Mouse (Mus musculus): ENCODE data around the gene Mfsd4a. TPM values are rescaled to one million over a fixed set of nuclear protein-coding genes. Genes with fewer than 3 reads are reported as not detected.

The Mfsd4a gene
- polyA plus RNA-seq, 1 experiment from 2014 or later, result 8.7 TPM

GRCm38 (mm10) chr1:132075576-132075975, 7.7 kb upstream of the Mfsd4a start:
- no peak for ATAC-seq (ENCODE audit: low FRiP score)
- Histone ChIP-seq H3K4me2 (no peak overlapping the region), H3K4me3 (ENCODE audit: low read depth, low read length) (no peak overlapping the region), H3K9ac (ENCODE audit: low read length) (no peak overlapping the region), H3K36me3 (ENCODE audit: control insufficient read depth, insufficient read depth, low read length) (no peaks in the 10 kb centered on the region), H3K27me3 (ENCODE audit: control insufficient read depth, insufficient read depth, low read length) (no peaks in the 10 kb centered on the region), H3K9me3 (ENCODE audit: control insufficient read depth, low read length) (no peaks in the 10 kb centered on the region), H3K27ac (ENCODE audit: low read depth, low read length) (no peak overlapping the region), H3K4me1 (ENCODE audit: control insufficient read depth, insufficient read depth, low read length) (no peaks in the 10 kb centered on the region)
- DNase-seq (ENCODE audit: low spot score, missing footprints), result no peak
- 88% methylated on average over 10 of the region's 10 CpGs for WGBS

GRCm38 (mm10) chr1:132070659-132071058, 2.8 kb upstream of the Mfsd4a start:
- WGBS, result 85% methylated on average over 3 of the region's 3 CpGs
- peaks cover 28% of the 10 kb centered on the region for H3K27me3 ChIP-seq (ENCODE audit: control insufficient read depth, insufficient read depth, low read length)
- DNase-seq (ENCODE audit: low spot score, missing footprints) (peak; percentile 64), ATAC-seq (ENCODE audit: low FRiP score) (no peak)
- no peak overlapping the region for H3K27ac ChIP-seq (ENCODE audit: low read depth, low read length)
- H3K9me3 ChIP-seq (ENCODE audit: control insufficient read depth, low read length), result no peaks in the 10 kb centered on the region
- no peak overlapping the region for H3K4me3 ChIP-seq (ENCODE audit: low read depth, low read length)
- H3K36me3 ChIP-seq (ENCODE audit: control insufficient read depth, insufficient read depth, low read length), result no peaks in the 10 kb centered on the region
- no peak overlapping the region for H3K9ac ChIP-seq (ENCODE audit: low read length)
- H3K4me1 ChIP-seq (ENCODE audit: control insufficient read depth, insufficient read depth, low read length), result peaks cover 8% of the 10 kb centered on the region
- H3K4me2 ChIP-seq, result no peak overlapping the region

- Histone ChIP-seq H3K4me1 (ENCODE audit: control insufficient read depth, insufficient read depth, low read length) (peaks cover 8% of the 10 kb centered on the region), H3K27me3 (ENCODE audit: control insufficient read depth, insufficient read depth, low read length) (peaks cover 28% of the 10 kb centered on the region), H3K36me3 (ENCODE audit: control insufficient read depth, insufficient read depth, low read length) (no peaks in the 10 kb centered on the region), H3K4me2 (no peak overlapping the region), H3K9me3 (ENCODE audit: control insufficient read depth, low read length) (no peaks in the 10 kb centered on the region), H3K27ac (ENCODE audit: low read depth, low read length) (no peak overlapping the region), H3K4me3 (ENCODE audit: low read depth, low read length) (no peak overlapping the region), H3K9ac (ENCODE audit: low read length) (no peak overlapping the region)
- ATAC-seq (ENCODE audit: low FRiP score) (no peak), DNase-seq (ENCODE audit: low spot score, missing footprints) (peak; percentile 47)
- 89% methylated on average over 8 of the region's 8 CpGs for WGBS
Observed at GRCm38 (mm10) chr1:132069436-132069835, 1.6 kb upstream of the Mfsd4a start.

GRCm38 (mm10) chr1:132065475-132066172, 2.2 kb downstream of the Mfsd4a start:
- H3K27me3 ChIP-seq (ENCODE audit: control insufficient read depth, insufficient read depth, low read length), result peaks cover 28% of the 10 kb centered on the region
- DNase-seq (ENCODE audit: low spot score, missing footprints), result peak; percentile 69

GRCm38 (mm10) chr1:132065001-132065400, 2.9 kb downstream of the Mfsd4a start:
- no peak overlapping the region for H3K27ac ChIP-seq (ENCODE audit: low read depth, low read length)
- no peak overlapping the region for H3K4me3 ChIP-seq (ENCODE audit: low read depth, low read length)
- H3K36me3 ChIP-seq (ENCODE audit: control insufficient read depth, insufficient read depth, low read length), result no peaks in the 10 kb centered on the region
- ATAC-seq (ENCODE audit: low FRiP score) (no peak), DNase-seq (ENCODE audit: low spot score, missing footprints) (peak; percentile 56)
- no peaks in the 10 kb centered on the region for H3K9me3 ChIP-seq (ENCODE audit: control insufficient read depth, low read length)
- H3K27me3 ChIP-seq (ENCODE audit: control insufficient read depth, insufficient read depth, low read length), result peaks cover 28% of the 10 kb centered on the region
- no peak overlapping the region for H3K9ac ChIP-seq (ENCODE audit: low read length)
- 43% methylated on average over 1 of the region's 1 CpGs for WGBS
- H3K4me2 ChIP-seq, result no peak overlapping the region
- H3K4me1 ChIP-seq (ENCODE audit: control insufficient read depth, insufficient read depth, low read length), result peaks cover 8% of the 10 kb centered on the region

More at GRCm38 (mm10) chr1:132065475-132066172, 2.2 kb downstream of the Mfsd4a start:
- Histone ChIP-seq H3K4me1 (ENCODE audit: control insufficient read depth, insufficient read depth, low read length) (peaks cover 8% of the 10 kb centered on the region), H3K9me3 (ENCODE audit: control insufficient read depth, low read length) (no peaks in the 10 kb centered on the region), H3K36me3 (ENCODE audit: control insufficient read depth, insufficient read depth, low read length) (no peaks in the 10 kb centered on the region), H3K27ac (ENCODE audit: low read depth, low read length) (no peak overlapping the region), H3K4me2 (no peak overlapping the region), H3K4me3 (ENCODE audit: low read depth, low read length) (no peak overlapping the region), H3K9ac (ENCODE audit: low read length) (no peak overlapping the region)
- no peak for ATAC-seq (ENCODE audit: low FRiP score)
- 80% methylated on average over 8 of the region's 8 CpGs for WGBS

- H3K9me3 ChIP-seq (ENCODE audit: control insufficient read depth, low read length), result no peaks in the 10 kb centered on the region
- ATAC-seq (ENCODE audit: low FRiP score), result no peak
- WGBS, result 84% methylated on average over 4 of the region's 4 CpGs
- H3K27ac ChIP-seq (ENCODE audit: low read depth, low read length), result no peak overlapping the region
- peaks cover 18% of the 10 kb centered on the region for H3K27me3 ChIP-seq (ENCODE audit: control insufficient read depth, insufficient read depth, low read length)
- no peak overlapping the region for H3K9ac ChIP-seq (ENCODE audit: low read length)
- peaks cover 8% of the 10 kb centered on the region for H3K4me1 ChIP-seq (ENCODE audit: control insufficient read depth, insufficient read depth, low read length)
- H3K36me3 ChIP-seq (ENCODE audit: control insufficient read depth, insufficient read depth, low read length), result no peaks in the 10 kb centered on the region
- H3K4me2 ChIP-seq, result no peak overlapping the region
- peak; percentile 26 for DNase-seq (ENCODE audit: low spot score, missing footprints)
- no peak overlapping the region for H3K4me3 ChIP-seq (ENCODE audit: low read depth, low read length)
Observed at GRCm38 (mm10) chr1:132063096-132063495, 4.8 kb downstream of the Mfsd4a start.

GRCm38 (mm10) chr1:132061750-132062541, 5.9 kb downstream of the Mfsd4a start:
- H3K4me3 ChIP-seq (ENCODE audit: low read depth, low read length), result no peak overlapping the region
- no peak for ATAC-seq (ENCODE audit: low FRiP score)
- H3K9me3 ChIP-seq (ENCODE audit: control insufficient read depth, low read length), result no peaks in the 10 kb centered on the region
- no peaks in the 10 kb centered on the region for H3K4me1 ChIP-seq (ENCODE audit: control insufficient read depth, insufficient read depth, low read length)
- no peaks in the 10 kb centered on the region for H3K36me3 ChIP-seq (ENCODE audit: control insufficient read depth, insufficient read depth, low read length)
- H3K4me2 ChIP-seq, result no peak overlapping the region
- H3K9ac ChIP-seq (ENCODE audit: low read length), result no peak overlapping the region
- 75% methylated on average over 6 of the region's 6 CpGs for WGBS
- DNase-seq (ENCODE audit: low spot score, missing footprints), result peak; percentile 56
- peaks cover 6% of the 10 kb centered on the region for H3K27me3 ChIP-seq (ENCODE audit: control insufficient read depth, insufficient read depth, low read length)
- H3K27ac ChIP-seq (ENCODE audit: low read depth, low read length), result no peak overlapping the region

GRCm38 (mm10) chr1:132060036-132060769, 7.7 kb downstream of the Mfsd4a start:
- H3K27me3 ChIP-seq (ENCODE audit: control insufficient read depth, insufficient read depth, low read length), result no peaks in the 10 kb centered on the region
- no peak overlapping the region for H3K4me3 ChIP-seq (ENCODE audit: low read depth, low read length)
- H3K36me3 ChIP-seq (ENCODE audit: control insufficient read depth, insufficient read depth, low read length), result no peaks in the 10 kb centered on the region
- no peak overlapping the region for H3K4me2 ChIP-seq
- DNase-seq (ENCODE audit: low spot score, missing footprints), result no peak
- WGBS, result 73% methylated on average over 7 of the region's 7 CpGs
- H3K27ac ChIP-seq (ENCODE audit: low read depth, low read length), result no peak overlapping the region
- no peaks in the 10 kb centered on the region for H3K9me3 ChIP-seq (ENCODE audit: control insufficient read depth, low read length)
- no peak overlapping the region for H3K9ac ChIP-seq (ENCODE audit: low read length)
- H3K4me1 ChIP-seq (ENCODE audit: control insufficient read depth, insufficient read depth, low read length), result no peaks in the 10 kb centered on the region
- no peak for ATAC-seq (ENCODE audit: low FRiP score)

- H3K36me3 ChIP-seq (ENCODE audit: control insufficient read depth, insufficient read depth, low read length), result no peaks in the 10 kb centered on the region
- H3K4me2 ChIP-seq, result no peak overlapping the region
- WGBS, result 94% methylated on average over 5 of the region's 5 CpGs
- ATAC-seq (ENCODE audit: low FRiP score) (no peak), DNase-seq (ENCODE audit: low spot score, missing footprints) (peak; percentile 10)
- no peak overlapping the region for H3K9ac ChIP-seq (ENCODE audit: low read length)
- H3K4me3 ChIP-seq (ENCODE audit: low read depth, low read length), result no peak overlapping the region
- H3K27ac ChIP-seq (ENCODE audit: low read depth, low read length), result no peak overlapping the region
- H3K4me1 ChIP-seq (ENCODE audit: control insufficient read depth, insufficient read depth, low read length), result no peaks in the 10 kb centered on the region
- H3K9me3 ChIP-seq (ENCODE audit: control insufficient read depth, low read length), result no peaks in the 10 kb centered on the region
- H3K27me3 ChIP-seq (ENCODE audit: control insufficient read depth, insufficient read depth, low read length), result no peaks in the 10 kb centered on the region
Observed at GRCm38 (mm10) chr1:132058558-132058957, 9.3 kb downstream of the Mfsd4a start.

Data from midbrain, embryonic 11.5 days (tissue).